Mouse (Mus musculus) forebrain, embryonic 13.5 days (tissue): ENCODE measurements at regions not wholly inside any gene's neighbourhood (a gene's known extent, or its start where the extent isn't known, plus 50 kb on each side); places are given as distances from the start of the nearest gene placed in this dataset.
A peak's percentile ranks its signal among the peaks of the same experiment; 100 is the strongest.

Experiments
- ATAC-seq: fragments of 200-750 bp; cut with Nextera tagmentation; 2 replicates; pipeline ENCODE4 v1.8.0; 2017
- H3K27ac ChIP-seq: fragments of 300-500 bp; sonication (generic); 2 replicates; pipeline ENCODE4 v1.5.1; 2015; ENCODE audit warnings: inconsistent platforms, mild to moderate bottlenecking, moderate library complexity
- H3K27me3 ChIP-seq: fragments of 300-500 bp; sonication (generic); 2 replicates; pipeline ENCODE4 v1.6.1; 2015; ENCODE audit warnings: mild to moderate bottlenecking, inconsistent platforms
- H3K36me3 ChIP-seq: fragments of 300-500 bp; sonication (generic); 2 replicates; pipeline ENCODE4 v1.6.1; 2015; ENCODE audit warnings: mild to moderate bottlenecking, inconsistent platforms; ENCODE audit not compliant: poor library complexity, severe bottlenecking
- H3K4me1 ChIP-seq: fragments of 300-500 bp; sonication (generic); 2 replicates; pipeline ENCODE4 v1.6.1; 2015; ENCODE audit warnings: inconsistent platforms
- H3K4me2 ChIP-seq: fragments of 300-500 bp; sonication (generic); 2 replicates; pipeline ENCODE4 v1.6.1; 2015; ENCODE audit warnings: inconsistent platforms, mild to moderate bottlenecking, moderate library complexity
- H3K4me3 ChIP-seq: fragments of 300-500 bp; sonication (generic); 2 replicates; pipeline ENCODE4 v1.5.1; 2015; ENCODE audit warnings: mild to moderate bottlenecking, inconsistent platforms
- H3K9ac ChIP-seq: fragments of 300-500 bp; sonication (generic); 2 replicates; pipeline ENCODE4 v1.6.1; 2015; ENCODE audit warnings: mild to moderate bottlenecking, inconsistent platforms
- H3K9me3 ChIP-seq: fragments of 300-500 bp; sonication (generic); replicated peaks from 2 replicates; pipeline ENCODE4 v1.6.1; 2016; ENCODE audit warnings: inconsistent platforms
- WGBS: fragments of 180-500 bp; shearing (Covaris S2); methylation state at CpG from one replicate; pipeline ENCODE4 v1.1.7; 2015; 5-methylcytosine and 5-hydroxymethylcytosine counted together

- no peaks in the 10 kb centered on the region for H3K9me3 ChIP-seq
- 85% methylated on average over 11 of the region's 11 CpGs for WGBS
- no peak overlapping the region for H3K4me2 ChIP-seq
- no peak overlapping the region for H3K4me3 ChIP-seq
- no peaks in the 10 kb centered on the region for H3K36me3 ChIP-seq
- no peak overlapping the region for H3K27ac ChIP-seq
- H3K27me3 ChIP-seq = no peaks in the 10 kb centered on the region
- H3K4me1 ChIP-seq = no peaks in the 10 kb centered on the region
- no peak for ATAC-seq
- H3K9ac ChIP-seq = no peak overlapping the region
Observed at GRCm38 (mm10) chr8:109155489-109155888, 338.3 kb upstream of the Pmfbp1 start.

- Histone ChIP-seq H3K9ac (no peak overlapping the region), H3K27me3 (no peaks in the 10 kb centered on the region), H3K4me1 (no peaks in the 10 kb centered on the region), H3K9me3 (no peaks in the 10 kb centered on the region), H3K4me2 (no peak overlapping the region), H3K4me3 (no peak overlapping the region), H3K36me3 (no peaks in the 10 kb centered on the region), H3K27ac (no peak overlapping the region)
- WGBS = 87% methylated on average over 8 of the region's 8 CpGs
- ATAC-seq = no peak
Observed at GRCm38 (mm10) chr8:109156016-109156415, 337.8 kb upstream of the Pmfbp1 start.

- H3K9me3 ChIP-seq = no peaks in the 10 kb centered on the region; the same call in 1 of the 2 replicates
- no peak for ATAC-seq
- 83% methylated on average over 4 of the region's 4 CpGs for WGBS
- H3K27me3 ChIP-seq = no peaks in the 10 kb centered on the region
- no peaks in the 10 kb centered on the region for H3K4me1 ChIP-seq
- H3K4me3 ChIP-seq = no peak overlapping the region
- H3K9ac ChIP-seq = no peak overlapping the region
- no peak overlapping the region for H3K27ac ChIP-seq
- no peak overlapping the region for H3K4me2 ChIP-seq
- H3K36me3 ChIP-seq = no peaks in the 10 kb centered on the region
Observed at GRCm38 (mm10) chr8:109172701-109173100, 321.1 kb upstream of the Pmfbp1 start.

- Histone ChIP-seq H3K27ac (peak overlapping the region; percentile 61; the same call in 1 of the 2 replicates), H3K4me3 (peak overlapping the region; percentile 9; the same call in 1 of the 2 replicates), H3K4me1 (peaks cover 22% of the 10 kb centered on the region), H3K9me3 (no peaks in the 10 kb centered on the region), H3K4me2 (peak overlapping the region; percentile 49), H3K36me3 (no peaks in the 10 kb centered on the region), H3K27me3 (no peaks in the 10 kb centered on the region), H3K9ac (peak overlapping the region; percentile 40; the same call in 1 of the 2 replicates)
- 28% methylated on average over 10 of the region's 10 CpGs for WGBS
- ATAC-seq = peak; percentile 77; the same call in 1 of the 2 replicates
Observed at GRCm38 (mm10) chr8:109185558-109186198, 308.1 kb upstream of the Pmfbp1 start.

- no peak overlapping the region for H3K9ac ChIP-seq
- no peaks in the 10 kb centered on the region for H3K9me3 ChIP-seq
- H3K27me3 ChIP-seq = no peaks in the 10 kb centered on the region
- peak overlapping the region; percentile 66 for H3K27ac ChIP-seq
- peak; percentile 51; the same call in 1 of the 2 replicates for ATAC-seq
- H3K4me2 ChIP-seq = no peak overlapping the region
- WGBS = 57% methylated on average over 7 of the region's 7 CpGs
- no peak overlapping the region for H3K4me3 ChIP-seq
- H3K4me1 ChIP-seq = peaks cover 22% of the 10 kb centered on the region
- H3K36me3 ChIP-seq = no peaks in the 10 kb centered on the region
Observed at GRCm38 (mm10) chr8:109187617-109188016, 306.2 kb upstream of the Pmfbp1 start.

GRCm38 (mm10) chr8:109214247-109214646, 279.6 kb upstream of the Pmfbp1 start:
- peaks cover 11% of the 10 kb centered on the region for H3K4me1 ChIP-seq
- H3K9me3 ChIP-seq = no peaks in the 10 kb centered on the region
- no peak overlapping the region for H3K27ac ChIP-seq
- 72% methylated on average over 8 of the region's 8 CpGs for WGBS
- ATAC-seq = no peak
- H3K27me3 ChIP-seq = peaks cover 24% of the 10 kb centered on the region
- H3K36me3 ChIP-seq = no peaks in the 10 kb centered on the region
- no peak overlapping the region for H3K4me3 ChIP-seq
- H3K9ac ChIP-seq = no peak overlapping the region
- no peak overlapping the region for H3K4me2 ChIP-seq

GRCm38 (mm10) chr8:109216318-109216717, 277.5 kb upstream of the Pmfbp1 start:
- Histone ChIP-seq H3K4me1 (peaks cover 11% of the 10 kb centered on the region), H3K27ac (no peak overlapping the region), H3K27me3 (peaks cover 22% of the 10 kb centered on the region), H3K9ac (no peak overlapping the region), H3K9me3 (no peaks in the 10 kb centered on the region), H3K36me3 (no peaks in the 10 kb centered on the region), H3K4me3 (no peak overlapping the region), H3K4me2 (no peak overlapping the region)
- peak; percentile 81 for ATAC-seq
- 23% methylated on average over 5 of the region's 5 CpGs for WGBS

- no peak for ATAC-seq
- Histone ChIP-seq H3K4me2 (no peak overlapping the region), H3K4me3 (no peak overlapping the region), H3K27ac (no peak overlapping the region), H3K9me3 (no peaks in the 10 kb centered on the region), H3K27me3 (peaks cover 18% of the 10 kb centered on the region), H3K36me3 (no peaks in the 10 kb centered on the region), H3K9ac (no peak overlapping the region), H3K4me1 (peaks cover 11% of the 10 kb centered on the region)
- WGBS = 93% methylated on average over 19 of the region's 19 CpGs
Observed at GRCm38 (mm10) chr8:109217326-109217725, 276.5 kb upstream of the Pmfbp1 start.

- Histone ChIP-seq H3K27me3 (0 out of 2 replicates have a peak, but pooled peaks cover 7% of the 10 kb centered on the region), H3K9me3 (no peaks in the 10 kb centered on the region), H3K36me3 (no peaks in the 10 kb centered on the region), H3K27ac (peak overlapping the region; percentile 48), H3K4me3 (no peak overlapping the region), H3K4me2 (peak overlapping the region; percentile 19), H3K9ac (0 out of 2 replicates have a peak overlapping the region, but pooled peaks have one; percentile 0), H3K4me1 (peaks cover 22% of the 10 kb centered on the region)
- no peak for ATAC-seq
- WGBS = 43% methylated on average over 32 of the region's 32 CpGs
Observed at GRCm38 (mm10) chr8:109232281-109233234, 261.3 kb upstream of the Pmfbp1 start.

GRCm38 (mm10) chr8:109245526-109245925, 248.3 kb upstream of the Pmfbp1 start:
- H3K36me3 ChIP-seq = no peaks in the 10 kb centered on the region
- peaks cover 36% of the 10 kb centered on the region for H3K4me1 ChIP-seq
- H3K9me3 ChIP-seq = no peaks in the 10 kb centered on the region
- WGBS = 43% methylated on average over 8 of the region's 8 CpGs
- no peak for ATAC-seq
- H3K9ac ChIP-seq = no peak overlapping the region
- peaks cover 16% of the 10 kb centered on the region for H3K27me3 ChIP-seq
- H3K4me3 ChIP-seq = peak overlapping the region; percentile 18
- peak overlapping the region; percentile 43 for H3K4me2 ChIP-seq
- H3K27ac ChIP-seq = no peak overlapping the region

- Histone ChIP-seq H3K4me2 (peak overlapping the region; percentile 55), H3K9me3 (no peaks in the 10 kb centered on the region), H3K27me3 (peaks cover 20% of the 10 kb centered on the region), H3K9ac (peak overlapping the region; percentile 52; the same call in 1 of the 2 replicates), H3K4me1 (peaks cover 57% of the 10 kb centered on the region), H3K36me3 (no peaks in the 10 kb centered on the region), H3K27ac (peak overlapping the region; percentile 70), H3K4me3 (peak overlapping the region; percentile 34)
- ATAC-seq = peak; percentile 37; the same call in 1 of the 2 replicates
- WGBS = 24% methylated on average over 6 of the region's 6 CpGs
Observed at GRCm38 (mm10) chr8:109247875-109248274, 246.0 kb upstream of the Pmfbp1 start.

GRCm38 (mm10) chr8:109248356-109248755, 245.5 kb upstream of the Pmfbp1 start:
- 25% methylated on average over 6 of the region's 6 CpGs for WGBS
- Histone ChIP-seq H3K4me3 (peak overlapping the region; percentile 34), H3K36me3 (no peaks in the 10 kb centered on the region), H3K27me3 (peaks cover 22% of the 10 kb centered on the region), H3K27ac (peak overlapping the region; percentile 70), H3K4me1 (peaks cover 58% of the 10 kb centered on the region), H3K9me3 (no peaks in the 10 kb centered on the region), H3K4me2 (peak overlapping the region; percentile 55), H3K9ac (peak overlapping the region; percentile 52; the same call in 1 of the 2 replicates)
- no peak for ATAC-seq
